Mouse (Mus musculus): ENCODE data around the gene Eif4b.

Eif4b gene

DNA sequence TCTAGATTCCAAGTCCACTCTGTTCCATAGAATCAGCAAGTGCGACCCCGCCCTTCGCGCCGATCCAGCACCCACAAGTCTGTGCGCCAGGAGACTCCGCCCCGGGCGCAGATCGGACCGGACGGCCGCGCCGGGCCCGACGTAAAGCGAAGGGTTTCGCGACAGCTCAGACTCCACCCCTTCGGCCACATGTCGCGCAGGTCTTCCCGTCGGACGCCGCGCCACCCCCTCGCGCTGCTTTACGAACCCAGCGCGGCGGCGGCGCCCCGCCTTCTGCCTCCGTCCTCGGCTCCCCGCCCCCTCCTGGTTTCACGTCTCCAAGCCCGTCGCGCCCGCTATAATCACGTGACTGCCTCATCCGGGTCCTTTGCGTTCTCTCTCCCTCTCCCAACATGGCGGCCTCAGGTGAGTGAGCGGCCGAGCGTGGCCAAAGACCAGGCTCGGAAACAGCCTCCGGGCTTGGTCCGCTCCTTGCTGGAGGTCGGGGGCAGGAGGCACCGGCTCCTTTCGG, at the start of gene Eif4b:
Gene Eif4b (plus strand): TSS at position 215 of the 511 bp plus-strand sequence.
- DNase-seq (ENCODE audit: low read depth, low spot score), result peak; percentile 100

GRCm38 (mm10) chr15:102023888-102024287, 49.7 kb upstream of the Eif4b start:
- DNase-seq (ENCODE audit: low read depth, low spot score), result no peak

- DNase-seq (ENCODE audit: low read depth, low spot score), result no peak
Measured at GRCm38 (mm10) chr15:102025136-102025872, 48.3 kb upstream of the Eif4b start.

- DNase-seq (ENCODE audit: low read depth, low spot score), result no peak
Measured at GRCm38 (mm10) chr15:102026430-102026829, 47.1 kb upstream of the Eif4b start.

DNA sequence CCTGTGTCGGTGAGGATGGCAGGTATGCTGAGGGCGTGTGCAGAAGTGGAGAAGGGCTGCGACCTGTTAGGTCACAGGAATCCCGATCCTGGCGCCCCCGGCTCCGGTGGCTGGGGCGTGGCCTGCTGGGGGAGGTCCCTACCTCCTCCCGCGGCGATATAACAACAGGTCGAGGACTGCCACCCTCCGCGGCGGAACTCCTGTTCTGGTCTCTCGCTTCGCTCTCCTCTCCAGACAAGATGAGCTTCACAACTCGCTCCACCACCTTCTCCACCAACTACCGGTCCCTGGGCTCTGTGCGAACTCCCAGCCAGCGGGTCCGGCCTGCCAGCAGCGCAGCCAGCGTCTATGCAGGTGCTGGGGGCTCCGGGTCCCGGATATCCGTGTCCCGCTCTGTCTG, 45.5 kb upstream of the Eif4b start, which contains the start of gene Krt18:
Gene Krt18 (plus strand): TSS at position 141 of the 400 bp plus-strand sequence.
- no peak for DNase-seq (ENCODE audit: low read depth, low spot score)

GRCm38 (mm10) chr15:102034121-102035053, 39.2 kb upstream of the Eif4b start:
- DNase-seq (ENCODE audit: low read depth, low spot score), result no peak

DNA sequence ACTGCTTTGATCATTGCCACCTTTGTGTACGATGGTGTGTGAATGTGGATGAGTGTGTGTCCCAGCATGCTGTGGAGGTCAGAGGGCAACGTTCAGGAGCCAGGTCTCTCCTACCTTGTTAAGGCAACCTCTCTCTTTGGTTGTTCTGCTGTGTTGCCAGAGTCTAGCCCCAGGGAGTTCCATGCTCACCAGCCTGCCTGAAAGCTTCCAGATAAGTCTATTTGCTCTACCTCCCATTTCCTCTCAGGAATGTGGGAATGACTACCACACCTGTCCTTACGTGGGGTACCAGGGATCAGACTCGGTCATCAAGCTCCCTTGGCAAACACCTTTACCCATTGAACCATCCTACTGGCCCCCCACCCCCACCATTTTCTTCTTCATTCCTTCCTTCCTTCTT, 33.3 kb upstream of the Eif4b start:
- no peak for DNase-seq (ENCODE audit: low read depth, low spot score)

- no peak for DNase-seq (ENCODE audit: low read depth, low spot score)
Measured at GRCm38 (mm10) chr15:102041951-102042350, 31.6 kb upstream of the Eif4b start.

DNA sequence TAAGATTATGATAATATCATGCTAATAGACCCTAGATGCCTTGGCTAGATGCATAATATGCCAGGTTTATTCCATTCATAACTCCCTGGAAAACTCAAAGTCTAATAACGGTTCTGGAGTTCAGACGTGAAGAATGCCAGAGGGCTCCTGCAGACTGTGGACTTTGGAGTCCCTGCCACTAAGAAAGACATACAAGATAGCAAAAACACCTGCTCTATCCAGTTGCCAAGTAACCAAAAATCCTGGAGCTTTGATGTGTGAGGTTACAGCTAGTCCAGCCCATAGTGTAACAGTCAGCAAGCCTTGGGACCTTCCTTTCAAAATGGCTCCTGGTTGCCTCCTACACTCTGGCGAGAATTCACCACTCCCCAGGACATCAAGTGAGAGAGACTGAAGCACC, 28.8 kb upstream of the Eif4b start:
- no peak for DNase-seq (ENCODE audit: low read depth, low spot score)

DNA sequence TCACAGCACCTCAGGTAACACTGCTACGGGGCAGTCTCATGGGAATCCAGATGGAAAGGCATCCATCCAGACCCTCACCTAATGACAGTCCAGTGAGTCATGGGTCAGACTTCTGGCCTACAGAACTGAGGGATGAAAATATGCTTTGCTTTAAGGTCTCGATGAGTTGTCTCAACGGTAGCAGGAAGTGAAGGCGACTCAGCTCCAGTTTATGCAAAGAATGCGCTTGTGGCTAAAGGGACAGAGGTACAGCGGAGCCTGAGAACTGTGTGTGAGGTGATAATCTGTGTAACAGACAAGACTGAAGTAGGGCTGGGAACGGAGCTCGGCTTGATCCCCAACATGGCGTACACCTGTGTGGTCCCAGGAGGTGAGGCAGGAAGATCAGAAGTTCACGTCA, 27.9 kb upstream of the Eif4b start:
- no peak for DNase-seq (ENCODE audit: low read depth, low spot score)

GRCm38 (mm10) chr15:102048006-102048405, 25.6 kb upstream of the Eif4b start:
- DNase-seq (ENCODE audit: low read depth, low spot score), result no peak

- no peak for DNase-seq (ENCODE audit: low read depth, low spot score)
Measured at GRCm38 (mm10) chr15:102049871-102050270, 23.7 kb upstream of the Eif4b start.

- peak; percentile 21 for DNase-seq (ENCODE audit: low read depth, low spot score)
Measured at GRCm38 (mm10) chr15:102051920-102052683, 21.5 kb upstream of the Eif4b start.

- no peak for DNase-seq (ENCODE audit: low read depth, low spot score)
Measured at GRCm38 (mm10) chr15:102056495-102057174, 16.9 kb upstream of the Eif4b start.

GRCm38 (mm10) chr15:102065661-102066325, 7.8 kb upstream of the Eif4b start:
- DNase-seq (ENCODE audit: low read depth, low spot score), result peak; percentile 89

- no peak for DNase-seq (ENCODE audit: low read depth, low spot score)
Measured at GRCm38 (mm10) chr15:102070476-102071467, 2.8 kb upstream of the Eif4b start.

DNA sequence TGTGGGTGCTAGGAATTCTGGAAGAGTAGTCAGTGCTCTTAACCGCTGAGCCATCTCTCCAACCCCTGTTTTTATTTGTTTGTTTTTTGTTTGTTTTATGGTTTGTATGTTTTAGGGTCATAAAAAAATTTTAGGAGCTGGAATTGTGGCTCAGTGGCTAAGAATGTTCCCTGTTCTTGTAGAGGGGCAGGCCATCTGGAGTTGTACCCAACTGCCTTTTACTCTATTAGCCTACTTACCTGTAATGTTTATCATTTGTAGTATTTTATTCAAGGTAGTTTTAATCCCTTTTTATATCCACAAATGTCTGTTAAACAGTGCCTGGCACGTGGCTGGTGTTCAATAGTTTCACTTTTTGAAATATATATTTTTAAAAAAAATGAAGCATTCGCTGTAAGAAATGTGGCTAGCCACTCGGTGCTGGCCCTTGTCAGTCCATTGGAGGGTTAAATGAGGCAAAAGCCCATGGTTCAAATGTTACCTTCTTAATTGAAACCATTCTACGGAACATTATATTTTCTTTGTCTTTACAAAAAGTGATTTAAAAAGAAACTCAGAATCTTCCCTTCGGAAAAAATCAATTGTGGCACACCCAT, 512 bp upstream of the Eif4b start:
- no peak for DNase-seq (ENCODE audit: low read depth, low spot score)

DNA sequence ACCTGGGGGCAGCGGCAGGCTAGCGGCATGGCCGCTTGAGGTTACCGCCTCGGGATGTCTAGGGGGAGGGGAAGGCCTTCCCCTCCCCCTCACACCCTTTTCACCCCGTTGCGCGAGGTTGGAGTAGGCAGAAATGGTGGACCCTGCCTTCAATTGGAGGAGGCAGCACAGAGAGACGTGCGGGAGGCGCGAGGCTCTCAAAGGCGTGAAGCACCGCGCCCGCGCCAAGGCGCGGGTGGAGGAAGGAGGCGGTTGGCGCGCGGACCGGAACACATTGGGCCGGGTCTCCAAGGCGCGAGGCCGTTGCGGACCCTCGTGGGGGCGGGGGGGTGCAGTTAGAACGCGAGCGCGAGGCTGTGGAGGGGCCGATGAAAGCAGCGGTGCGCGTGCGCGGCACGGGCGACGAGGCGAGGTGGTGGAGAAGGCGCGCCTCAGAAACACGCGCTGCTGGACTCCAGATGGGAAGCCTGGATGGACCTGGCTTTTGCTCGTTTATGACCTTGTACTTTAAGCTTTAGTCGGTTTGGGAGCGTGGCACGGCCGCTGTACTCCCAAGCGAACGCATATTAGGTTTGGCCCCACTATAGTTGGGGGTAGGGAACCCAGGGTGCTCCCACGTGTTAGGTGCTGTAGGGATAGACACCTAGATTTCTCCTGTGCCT, 628 bp downstream of the Eif4b start:
- peak; percentile 77 for DNase-seq (ENCODE audit: low read depth, low spot score)

Data from A20 (cell line).